Mouse (Mus musculus): ENCODE data around the gene Col11a2. TPM values are rescaled to one million over a fixed set of nuclear protein-coding genes. Genes with fewer than 3 reads are reported as not detected.

The Col11a2 gene
- polyA plus RNA-seq, 1 experiment from 2014 or later = 56.6 TPM

DNA sequence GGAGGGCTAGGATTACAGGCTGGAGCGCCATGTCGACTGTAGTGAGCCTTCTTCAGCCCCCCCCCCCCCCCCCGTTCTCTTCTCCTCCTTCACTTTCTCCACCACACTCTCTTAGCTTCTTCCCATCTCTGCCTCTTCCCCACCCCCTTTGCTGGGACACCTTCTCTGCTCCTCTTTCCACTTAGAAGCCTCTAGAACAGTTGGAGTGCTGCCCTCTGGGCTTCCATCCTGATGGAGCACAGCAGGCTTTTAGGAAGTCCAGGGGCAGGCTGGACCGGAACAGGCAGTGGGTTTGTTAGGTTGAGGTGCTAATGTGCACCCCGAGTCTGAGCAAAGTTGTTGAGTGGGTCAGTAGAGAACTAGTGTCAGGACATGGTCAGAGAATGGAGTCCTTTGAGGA, 29.1 kb upstream of the Col11a2 start:
- H3K36me3 ChIP-seq = no peaks in the 10 kb centered on the region
- ATAC-seq (ENCODE audit: low FRiP score, low read depth) = no peak
- H3K27ac ChIP-seq = no peak overlapping the region
- no peaks in the 10 kb centered on the region for H3K4me1 ChIP-seq
- 0 out of 2 replicates have a peak, but pooled peaks cover 3% of the 10 kb centered on the region for H3K9me3 ChIP-seq
- no peak overlapping the region for H3K9ac ChIP-seq
- H3K4me3 ChIP-seq = no peak overlapping the region
- H3K4me2 ChIP-seq (replicated peaks) = no peak overlapping the region
- 78% methylated on average over 5 of the region's 5 CpGs for WGBS
- peaks cover 5% of the 10 kb centered on the region; the same call in 1 of the 2 replicates for H3K27me3 ChIP-seq

- WGBS = 92% methylated on average over 8 of the region's 8 CpGs
- no peak for ATAC-seq (ENCODE audit: low FRiP score, low read depth)
- no peak overlapping the region for H3K27ac ChIP-seq
Measured at GRCm38 (mm10) chr17:34013436-34013835, 25.8 kb upstream of the Col11a2 start.

GRCm38 (mm10) chr17:34021539-34022413, 17.5 kb upstream of the Col11a2 start:
- H3K4me2 ChIP-seq (replicated peaks) = no peak overlapping the region
- H3K36me3 ChIP-seq = peaks cover 35% of the 10 kb centered on the region
- ATAC-seq (ENCODE audit: low FRiP score, low read depth) = no peak
- H3K9ac ChIP-seq = no peak overlapping the region
- peaks cover 14% of the 10 kb centered on the region for H3K9me3 ChIP-seq
- peaks cover 28% of the 10 kb centered on the region for H3K4me1 ChIP-seq
- no peaks in the 10 kb centered on the region for H3K27me3 ChIP-seq
- H3K4me3 ChIP-seq = no peak overlapping the region
- no peak overlapping the region for H3K27ac ChIP-seq
- WGBS = 95% methylated on average over 23 of the region's 23 CpGs

More at GRCm38 (mm10) chr17:34013436-34013835, 25.8 kb upstream of the Col11a2 start:
- H3K4me2 ChIP-seq (replicated peaks) = no peak overlapping the region
- H3K4me3 ChIP-seq = no peak overlapping the region
- no peaks in the 10 kb centered on the region for H3K4me1 ChIP-seq
- no peak overlapping the region for H3K9ac ChIP-seq
- peaks cover 3% of the 10 kb centered on the region; the same call in 1 of the 2 replicates for H3K9me3 ChIP-seq
- H3K36me3 ChIP-seq = no peaks in the 10 kb centered on the region
- H3K27me3 ChIP-seq = no peaks in the 10 kb centered on the region

GRCm38 (mm10) chr17:34022414-34022783, 16.8 kb upstream of the Col11a2 start:
- H3K27ac ChIP-seq = no peak overlapping the region
- no peak for ATAC-seq (ENCODE audit: low FRiP score, low read depth)
- H3K9me3 ChIP-seq = peaks cover 14% of the 10 kb centered on the region
- H3K27me3 ChIP-seq = no peaks in the 10 kb centered on the region
- no peak overlapping the region for H3K4me3 ChIP-seq
- H3K36me3 ChIP-seq = peaks cover 35% of the 10 kb centered on the region
- 90% methylated on average over 14 of the region's 14 CpGs for WGBS
- peaks cover 34% of the 10 kb centered on the region for H3K4me1 ChIP-seq
- no peak overlapping the region for H3K4me2 ChIP-seq (replicated peaks)
- no peak overlapping the region for H3K9ac ChIP-seq

GRCm38 (mm10) chr17:34022987-34023386, 16.2 kb upstream of the Col11a2 start:
- peaks cover 35% of the 10 kb centered on the region for H3K36me3 ChIP-seq
- no peak overlapping the region for H3K4me3 ChIP-seq
- no peak overlapping the region for H3K9ac ChIP-seq
- peaks cover 14% of the 10 kb centered on the region for H3K9me3 ChIP-seq
- ATAC-seq (ENCODE audit: low FRiP score, low read depth) = no peak
- peaks cover 35% of the 10 kb centered on the region for H3K4me1 ChIP-seq
- H3K4me2 ChIP-seq (replicated peaks) = no peak overlapping the region
- 96% methylated on average over 20 of the region's 20 CpGs for WGBS
- no peak overlapping the region for H3K27ac ChIP-seq
- no peaks in the 10 kb centered on the region for H3K27me3 ChIP-seq

GRCm38 (mm10) chr17:34023678-34024077, 15.6 kb upstream of the Col11a2 start:
- no peaks in the 10 kb centered on the region for H3K27me3 ChIP-seq
- peaks cover 14% of the 10 kb centered on the region for H3K9me3 ChIP-seq
- H3K36me3 ChIP-seq = peaks cover 42% of the 10 kb centered on the region
- 69% methylated on average over 9 of the region's 9 CpGs for WGBS
- H3K4me1 ChIP-seq = peaks cover 42% of the 10 kb centered on the region
- no peak for ATAC-seq (ENCODE audit: low FRiP score, low read depth)
- H3K27ac ChIP-seq = peak overlapping the region; percentile 94; the same call in 1 of the 2 replicates
- H3K9ac ChIP-seq = peak overlapping the region; percentile 94
- H3K4me2 ChIP-seq (replicated peaks) = peak overlapping the region; percentile 97
- H3K4me3 ChIP-seq = peak overlapping the region; percentile 81

DNA sequence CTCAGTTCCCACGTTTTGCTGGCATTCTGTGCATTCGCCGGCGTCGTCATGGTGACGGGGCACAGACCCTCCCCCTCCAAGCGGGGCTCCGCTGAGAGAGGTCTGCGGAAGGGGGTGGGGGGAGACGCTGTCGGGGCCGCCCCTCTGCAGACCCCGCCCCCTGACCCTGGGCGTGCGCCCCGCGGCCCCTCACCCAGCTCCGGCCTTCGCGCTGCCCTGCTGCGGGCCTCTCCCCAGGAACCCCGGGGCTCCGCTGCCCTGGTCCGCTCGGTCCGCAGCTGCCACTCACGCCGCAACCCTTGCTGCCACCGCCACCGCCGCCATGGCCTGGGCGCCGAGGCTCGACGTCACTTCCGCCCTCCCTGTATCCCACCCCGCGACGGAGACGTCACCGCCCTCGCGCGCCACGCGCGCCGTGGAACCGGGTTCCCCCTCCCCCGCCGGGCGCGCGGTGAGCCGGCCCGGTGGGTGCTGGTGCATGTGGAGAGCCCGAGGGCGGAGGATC, 14.9 kb upstream of the Col11a2 start, which contains the start of gene Ring1:
Gene Ring1 (minus strand): TSS at position 364 of the 505 bp plus-strand sequence.
- Histone ChIP-seq H3K36me3 (peaks cover 48% of the 10 kb centered on the region), H3K9me3 (peaks cover 9% of the 10 kb centered on the region), H3K4me1 (peaks cover 49% of the 10 kb centered on the region), H3K4me3 (peak within 1 kb of the TSS; percentile 81), H3K4me2 (replicated peaks) (peak within 1 kb of the TSS; percentile 97), H3K9ac (peak within 1 kb of the TSS; percentile 94), H3K27ac (peak within 1 kb of the TSS; percentile 94), H3K27me3 (no peaks in the 10 kb centered on the region)
- WGBS = under 1% methylated on average over 56 of the region's 58 CpGs
- ATAC-seq (ENCODE audit: low FRiP score, low read depth) = peak; percentile 76

GRCm38 (mm10) chr17:34024861-34025755, 14.1 kb upstream of the Col11a2 start:
- H3K4me2 ChIP-seq (replicated peaks) = peak overlapping the region; percentile 97
- H3K9me3 ChIP-seq = 0 out of 2 replicates have a peak, but pooled peaks cover 2% of the 10 kb centered on the region
- H3K4me1 ChIP-seq = peaks cover 56% of the 10 kb centered on the region
- under 1% methylated on average over 53 of the region's 57 CpGs for WGBS
- ATAC-seq (ENCODE audit: low FRiP score, low read depth) = no peak
- peak overlapping the region; percentile 94 for H3K9ac ChIP-seq
- H3K27me3 ChIP-seq = no peaks in the 10 kb centered on the region
- H3K27ac ChIP-seq = peak overlapping the region; percentile 94
- peaks cover 53% of the 10 kb centered on the region for H3K36me3 ChIP-seq
- H3K4me3 ChIP-seq = peak overlapping the region; percentile 81

DNA sequence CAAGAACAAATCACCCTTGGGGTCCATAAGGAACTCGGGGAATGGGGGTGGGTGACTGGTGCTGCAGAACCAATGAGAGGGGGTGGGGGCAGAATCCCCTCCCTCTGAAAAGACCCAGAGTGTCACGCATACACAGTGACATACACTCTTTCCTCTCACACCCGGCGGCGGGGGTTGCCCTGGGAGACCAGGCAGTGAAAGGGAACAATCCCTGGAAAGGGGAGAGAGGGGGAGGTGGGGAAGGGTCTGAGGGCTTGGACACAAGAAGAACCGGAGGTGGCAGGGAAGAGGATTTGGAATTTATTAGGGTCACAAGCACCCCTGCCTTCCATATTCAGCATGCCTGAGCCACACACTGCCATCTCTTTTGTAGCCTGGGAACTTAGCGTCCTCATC, 13.5 kb upstream of the Col11a2 start:
- Histone ChIP-seq H3K27ac (0 out of 2 replicates have a peak overlapping the region, but pooled peaks have one; percentile 44), H3K4me3 (peak overlapping the region; percentile 81), H3K9me3 (no peaks in the 10 kb centered on the region), H3K4me1 (peaks cover 63% of the 10 kb centered on the region), H3K9ac (peak overlapping the region; percentile 94), H3K27me3 (no peaks in the 10 kb centered on the region), H3K4me2 (replicated peaks) (peak overlapping the region; percentile 97), H3K36me3 (peaks cover 53% of the 10 kb centered on the region)
- ATAC-seq (ENCODE audit: low FRiP score, low read depth) = no peak
- 17% methylated on average over 6 of the region's 7 CpGs for WGBS

DNA sequence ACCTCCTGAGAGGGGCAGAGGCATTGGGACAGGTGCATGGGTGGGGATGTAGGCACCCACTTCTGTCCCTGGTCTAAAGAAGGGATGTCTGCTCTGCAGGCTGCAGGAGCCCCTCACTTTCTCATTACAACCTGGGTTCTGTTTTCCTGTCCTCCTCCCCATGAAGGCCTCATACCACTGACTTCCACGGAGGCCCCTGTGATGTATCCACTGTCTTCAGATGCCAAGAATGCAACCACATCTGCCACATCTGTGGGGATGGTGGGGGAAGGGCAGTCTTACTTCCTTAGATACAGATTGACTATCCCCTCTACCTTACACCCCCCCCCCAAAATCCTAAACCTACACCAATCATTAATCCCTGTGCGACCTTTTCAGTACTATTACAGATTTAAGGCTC, 13.0 kb upstream of the Col11a2 start:
- 0 out of 2 replicates have a peak overlapping the region, but pooled peaks have one; percentile 44 for H3K27ac ChIP-seq
- no peak for ATAC-seq (ENCODE audit: low FRiP score, low read depth)
- WGBS = 30% methylated on average over 2 of the region's 2 CpGs
- no peaks in the 10 kb centered on the region for H3K9me3 ChIP-seq
- peak overlapping the region; percentile 97 for H3K4me2 ChIP-seq (replicated peaks)
- H3K9ac ChIP-seq = peak overlapping the region; percentile 94
- H3K4me3 ChIP-seq = peak overlapping the region; percentile 85
- no peaks in the 10 kb centered on the region for H3K27me3 ChIP-seq
- peaks cover 49% of the 10 kb centered on the region for H3K36me3 ChIP-seq
- peaks cover 64% of the 10 kb centered on the region for H3K4me1 ChIP-seq

- H3K9ac ChIP-seq = peak overlapping the region; percentile 68
- WGBS = 8% methylated on average over 36 of the region's 36 CpGs
- H3K36me3 ChIP-seq = peaks cover 40% of the 10 kb centered on the region
- peaks cover 64% of the 10 kb centered on the region for H3K4me1 ChIP-seq
- no peak for ATAC-seq (ENCODE audit: low FRiP score, low read depth)
- peak overlapping the region; percentile 85 for H3K4me3 ChIP-seq
- H3K9me3 ChIP-seq = no peaks in the 10 kb centered on the region
- H3K27me3 ChIP-seq = no peaks in the 10 kb centered on the region
- peak overlapping the region; percentile 61; the same call in 1 of the 2 replicates for H3K27ac ChIP-seq
- peak overlapping the region; percentile 97 for H3K4me2 ChIP-seq (replicated peaks)
Measured at GRCm38 (mm10) chr17:34026917-34027655, 12.2 kb upstream of the Col11a2 start.

Data from limb, embryonic 13.5 days (tissue).